Mouse (Mus musculus) embryonic facial prominence, embryonic 10.5 days (tissue): ENCODE results near the gene P3h2. TPM values are rescaled to one million over a fixed set of nuclear protein-coding genes. Genes with fewer than 3 reads are reported as not detected.
A peak's percentile ranks its signal among the peaks of the same experiment; 100 is the strongest.

Experiments
- DNase-seq: peaks from one replicate; pipeline ENCODE4 v3.0.0-alpha.2; 2017; ENCODE audit warnings: low spot score
- H3K27ac ChIP-seq: fragments of 300-500 bp; sonication (generic); replicated peaks from 2 replicates; pipeline ENCODE4 v1.5.1; 2016; ENCODE audit warnings: mild to moderate bottlenecking
- H3K27me3 ChIP-seq: fragments of 300-500 bp; sonication (generic); replicated peaks from 2 replicates; pipeline ENCODE4 v1.6.1; 2016; ENCODE audit warnings: low read depth, mild to moderate bottlenecking; ENCODE audit not compliant: poor library complexity, severe bottlenecking
- H3K36me3 ChIP-seq: fragments of 300-500 bp; sonication (generic); replicated peaks from 2 replicates; pipeline ENCODE4 v1.6.1; 2016; ENCODE audit warnings: mild to moderate bottlenecking, moderate library complexity
- H3K4me1 ChIP-seq: fragments of 300-500 bp; sonication (generic); 2 replicates; pipeline ENCODE4 v1.6.1; 2016
- H3K4me3 ChIP-seq: fragments of 300-500 bp; sonication (generic); 2 replicates; pipeline ENCODE4 v1.5.1; 2016; ENCODE audit warnings: mild to moderate bottlenecking, moderate library complexity
- H3K9me3 ChIP-seq: fragments of 300-500 bp; sonication (generic); 2 replicates; pipeline ENCODE4 v1.6.1; 2016; ENCODE audit warnings: mild to moderate bottlenecking
- WGBS: fragments of 180-500 bp; shearing (Covaris S2); methylation state at CpG from one replicate; pipeline ENCODE4 v1.1.7; 2016; 5-methylcytosine and 5-hydroxymethylcytosine counted together
- polyA plus RNA-seq: library from polyadenylated mRNA; unstranded; fragments of >200 nt; fragmentation: Nextera tagmentation; extraction: Ambion mirVana; gene quantifications from 2 replicates; pipeline ENCODE4 v1.2.1, GENCODE M21; 2016

The P3h2 gene
- polyA plus RNA-seq, 1 experiment from 2014 or later, result 3.7 TPM

- 62% methylated on average over 3 of the region's 3 CpGs for WGBS
- Histone ChIP-seq H3K27me3 (no peaks in the 10 kb centered on the region), H3K4me3 (no peak overlapping the region), H3K36me3 (no peaks in the 10 kb centered on the region), H3K4me1 (peaks cover 42% of the 10 kb centered on the region), H3K27ac (no peak overlapping the region), H3K9me3 (no peaks in the 10 kb centered on the region)
- DNase-seq, result no peak
Measured at GRCm38 (mm10) chr16:26053631-26054030, 52.0 kb downstream of the P3h2 start.

- peak; percentile 61 for DNase-seq
- no peaks in the 10 kb centered on the region for H3K9me3 ChIP-seq
- no peaks in the 10 kb centered on the region for H3K36me3 ChIP-seq
- no peak overlapping the region for H3K4me3 ChIP-seq
- H3K27ac ChIP-seq, result peak overlapping the region; percentile 64
- WGBS, result 12% methylated on average over 5 of the region's 5 CpGs
- peaks cover 61% of the 10 kb centered on the region for H3K4me1 ChIP-seq
- no peaks in the 10 kb centered on the region for H3K27me3 ChIP-seq
Measured at GRCm38 (mm10) chr16:26049393-26050087, 56.0 kb downstream of the P3h2 start.

- H3K36me3 ChIP-seq, result no peaks in the 10 kb centered on the region
- no peak overlapping the region; the same call in 1 of the 2 replicates for H3K27ac ChIP-seq
- no peak overlapping the region for H3K4me3 ChIP-seq
- DNase-seq, result no peak
- H3K4me1 ChIP-seq, result peaks cover 65% of the 10 kb centered on the region
- H3K27me3 ChIP-seq, result no peaks in the 10 kb centered on the region
- 81% methylated on average over 3 of the region's 3 CpGs for WGBS
- H3K9me3 ChIP-seq, result no peaks in the 10 kb centered on the region
Measured at GRCm38 (mm10) chr16:26047870-26048269, 57.7 kb downstream of the P3h2 start.

GRCm38 (mm10) chr16:26047396-26047795, 58.2 kb downstream of the P3h2 start:
- Histone ChIP-seq H3K27ac (no peak overlapping the region), H3K4me1 (peaks cover 68% of the 10 kb centered on the region), H3K27me3 (no peaks in the 10 kb centered on the region), H3K9me3 (no peaks in the 10 kb centered on the region), H3K36me3 (no peaks in the 10 kb centered on the region), H3K4me3 (no peak overlapping the region)
- no peak for DNase-seq
- WGBS, result 91% methylated on average over 1 of the region's 1 CpGs

GRCm38 (mm10) chr16:26041929-26042303, 63.7 kb downstream of the P3h2 start:
- 43% methylated on average over 2 of the region's 2 CpGs for WGBS

GRCm38 (mm10) chr16:26041021-26041928, 64.3 kb downstream of the P3h2 start:
- H3K27me3 ChIP-seq, result no peaks in the 10 kb centered on the region
- H3K27ac ChIP-seq, result peak overlapping the region; percentile 63
- no peaks in the 10 kb centered on the region for H3K36me3 ChIP-seq
- no peaks in the 10 kb centered on the region for H3K9me3 ChIP-seq
- WGBS, result 41% methylated on average over 12 of the region's 12 CpGs
- DNase-seq, result peak; percentile 49
- H3K4me1 ChIP-seq, result peaks cover 43% of the 10 kb centered on the region
- H3K4me3 ChIP-seq, result no peak overlapping the region

More at GRCm38 (mm10) chr16:26041929-26042303, 63.7 kb downstream of the P3h2 start:
- H3K4me3 ChIP-seq, result no peak overlapping the region
- no peaks in the 10 kb centered on the region for H3K9me3 ChIP-seq
- H3K36me3 ChIP-seq, result no peaks in the 10 kb centered on the region
- peak overlapping the region; percentile 63 for H3K27ac ChIP-seq
- H3K27me3 ChIP-seq, result no peaks in the 10 kb centered on the region
- DNase-seq, result no peak
- peaks cover 48% of the 10 kb centered on the region for H3K4me1 ChIP-seq

GRCm38 (mm10) chr16:26039320-26039719, 66.3 kb downstream of the P3h2 start:
- Histone ChIP-seq H3K27me3 (no peaks in the 10 kb centered on the region), H3K36me3 (no peaks in the 10 kb centered on the region), H3K4me3 (no peak overlapping the region), H3K27ac (no peak overlapping the region), H3K9me3 (no peaks in the 10 kb centered on the region), H3K4me1 (peaks cover 46% of the 10 kb centered on the region)
- DNase-seq, result no peak
- WGBS, result 41% methylated on average over 3 of the region's 3 CpGs

- H3K36me3 ChIP-seq, result no peaks in the 10 kb centered on the region
- no peaks in the 10 kb centered on the region for H3K27me3 ChIP-seq
- no peak for DNase-seq
- H3K4me1 ChIP-seq, result peaks cover 17% of the 10 kb centered on the region
- 73% methylated on average over 3 of the region's 3 CpGs for WGBS
- no peak overlapping the region for H3K4me3 ChIP-seq
- H3K27ac ChIP-seq, result no peak overlapping the region; the same call in 1 of the 2 replicates
- no peaks in the 10 kb centered on the region for H3K9me3 ChIP-seq
Measured at GRCm38 (mm10) chr16:26035525-26035924, 70.1 kb downstream of the P3h2 start.

GRCm38 (mm10) chr16:26035079-26035478, 70.5 kb downstream of the P3h2 start:
- WGBS, result 52% methylated on average over 5 of the region's 5 CpGs
- no peak overlapping the region for H3K4me3 ChIP-seq
- H3K27ac ChIP-seq, result no peak overlapping the region
- DNase-seq, result no peak
- H3K27me3 ChIP-seq, result no peaks in the 10 kb centered on the region
- H3K36me3 ChIP-seq, result no peaks in the 10 kb centered on the region
- peaks cover 16% of the 10 kb centered on the region for H3K4me1 ChIP-seq
- H3K9me3 ChIP-seq, result no peaks in the 10 kb centered on the region

GRCm38 (mm10) chr16:26029424-26030012, 76.1 kb downstream of the P3h2 start:
- H3K27ac ChIP-seq, result no peak overlapping the region
- H3K4me1 ChIP-seq, result peaks cover 12% of the 10 kb centered on the region
- no peaks in the 10 kb centered on the region for H3K36me3 ChIP-seq
- H3K9me3 ChIP-seq, result no peaks in the 10 kb centered on the region
- WGBS, result 71% methylated on average over 2 of the region's 2 CpGs
- no peak for DNase-seq
- no peak overlapping the region for H3K4me3 ChIP-seq
- H3K27me3 ChIP-seq, result no peaks in the 10 kb centered on the region

- 81% methylated on average over 3 of the region's 3 CpGs for WGBS
- no peaks in the 10 kb centered on the region for H3K36me3 ChIP-seq
- no peak for DNase-seq
- no peaks in the 10 kb centered on the region for H3K9me3 ChIP-seq
- peaks cover 17% of the 10 kb centered on the region for H3K4me1 ChIP-seq
- no peaks in the 10 kb centered on the region for H3K27me3 ChIP-seq
- no peak overlapping the region for H3K4me3 ChIP-seq
- no peak overlapping the region for H3K27ac ChIP-seq
Measured at GRCm38 (mm10) chr16:26026416-26026815, 79.2 kb downstream of the P3h2 start.

GRCm38 (mm10) chr16:26024543-26024942, 81.0 kb downstream of the P3h2 start:
- no peak for DNase-seq
- 84% methylated on average over 5 of the region's 5 CpGs for WGBS
- Histone ChIP-seq H3K27ac (no peak overlapping the region), H3K27me3 (no peaks in the 10 kb centered on the region), H3K9me3 (no peaks in the 10 kb centered on the region), H3K4me3 (no peak overlapping the region), H3K36me3 (no peaks in the 10 kb centered on the region), H3K4me1 (peaks cover 17% of the 10 kb centered on the region)
